Mouse (Mus musculus): ENCODE measurements around the gene Tnfaip1.

DNA sequence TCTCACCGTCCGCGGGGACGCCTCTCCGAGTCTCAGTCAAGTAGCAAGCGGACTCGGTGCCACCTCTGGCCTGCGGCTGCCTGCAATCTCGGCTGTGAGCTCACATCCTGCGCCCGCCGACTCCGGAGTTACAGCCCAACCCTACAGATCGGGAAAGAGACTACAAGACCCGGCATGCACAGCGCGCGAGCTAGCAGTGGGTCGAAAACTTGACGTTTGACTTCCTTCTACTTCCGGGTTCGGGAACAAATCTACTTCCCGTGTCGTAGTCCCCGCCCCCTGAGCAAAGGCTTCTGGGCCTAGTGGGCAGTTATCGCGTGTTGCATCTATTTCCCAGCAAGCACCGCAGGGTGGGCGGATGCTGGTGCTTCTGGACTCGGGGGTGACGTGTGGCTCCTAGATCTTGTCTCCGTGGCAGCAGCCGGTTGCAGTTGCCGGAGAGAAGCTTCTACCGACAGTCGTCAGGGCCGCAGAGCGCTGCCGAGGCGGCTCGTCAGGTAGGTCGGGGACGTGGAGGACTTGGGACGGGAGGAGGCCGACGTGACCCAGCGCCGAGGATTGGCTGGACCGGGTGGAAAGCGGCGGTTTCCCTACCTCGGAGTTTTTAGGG is at the start of gene Tnfaip1, which contains the start of gene Ift20:
- TF ChIP-seq POLR2A (IDR thresholded peaks at IDR 0.05; ENCODE audit: insufficient read depth, low read depth, low read length) (peak; percentile 86), CTCF (IDR thresholded peaks at IDR 0.05) (no peak)

All from heart, adult 2 months (tissue).